Mouse (Mus musculus): ENCODE measurements around the gene Atg7.
A peak's percentile ranks its signal among the peaks of the same experiment; 100 is the strongest.

The Atg7 gene

GRCm38 (mm10) chr6:114896281-114896680, 253.4 kb downstream of the Atg7 start:
- peak in 1 of 2 experiments; percentile 66 for DNase-seq (ENCODE audit: inconsistent age in 2 of 2, low spot score in 1 of 2)

- DNase-seq (ENCODE audit: inconsistent age in 2 of 2, low spot score in 1 of 2): no peak
These were observed 256.1 kb downstream of the Atg7 start for GRCm38 (mm10) chr6:114898949-114899348.

- DNase-seq (ENCODE audit: inconsistent age in 2 of 2, low spot score in 1 of 2): peak in 1 of 2 experiments; percentile 62
These were observed 256.8 kb downstream of the Atg7 start for GRCm38 (mm10) chr6:114899652-114900051.

- DNase-seq (ENCODE audit: inconsistent age in 2 of 2, low spot score in 1 of 2): peak in 1 of 2 experiments; percentile 50
These were observed 257.3 kb downstream of the Atg7 start for GRCm38 (mm10) chr6:114900194-114900593.

- peak; percentile 80 to 88 for DNase-seq (ENCODE audit: inconsistent age in 2 of 2, low spot score in 1 of 2)
These were observed 258.5 kb downstream of the Atg7 start for GRCm38 (mm10) chr6:114901321-114901824.

- peak in 1 of 2 experiments; percentile 62 for DNase-seq (ENCODE audit: inconsistent age in 2 of 2, low spot score in 1 of 2)
These were observed 259.0 kb downstream of the Atg7 start for GRCm38 (mm10) chr6:114901921-114902320.

GRCm38 (mm10) chr6:114904233-114904632, 261.3 kb downstream of the Atg7 start:
- peak in 1 of 2 experiments; percentile 54 for DNase-seq (ENCODE audit: inconsistent age in 2 of 2, low spot score in 1 of 2)

GRCm38 (mm10) chr6:114904818-114905217, 261.9 kb downstream of the Atg7 start:
- no peak for DNase-seq (ENCODE audit: inconsistent age in 2 of 2, low spot score in 1 of 2)

GRCm38 (mm10) chr6:114905253-114906028, 262.5 kb downstream of the Atg7 start:
- DNase-seq (ENCODE audit: inconsistent age in 2 of 2, low spot score in 1 of 2): no peak

GRCm38 (mm10) chr6:114906209-114906608, 263.3 kb downstream of the Atg7 start:
- DNase-seq (ENCODE audit: inconsistent age in 2 of 2, low spot score in 1 of 2): no peak

- no peak for DNase-seq (ENCODE audit: inconsistent age in 2 of 2, low spot score in 1 of 2)
These were observed 264.6 kb downstream of the Atg7 start for GRCm38 (mm10) chr6:114907459-114907858.

- DNase-seq (ENCODE audit: inconsistent age in 2 of 2, low spot score in 1 of 2): no peak
These were observed 266.9 kb downstream of the Atg7 start for GRCm38 (mm10) chr6:114909801-114910200.

All from adrenal gland, adult (tissue).